Mouse (Mus musculus): ENCODE measurements around the gene Smyd1. TPM values are rescaled to one million over a fixed set of nuclear protein-coding genes. Genes with fewer than 3 reads are reported as not detected.

Gene Smyd1
- 1 to 10 TPM; 2.0 to 2.3 TPM for total RNA-seq (2021)

DNA sequence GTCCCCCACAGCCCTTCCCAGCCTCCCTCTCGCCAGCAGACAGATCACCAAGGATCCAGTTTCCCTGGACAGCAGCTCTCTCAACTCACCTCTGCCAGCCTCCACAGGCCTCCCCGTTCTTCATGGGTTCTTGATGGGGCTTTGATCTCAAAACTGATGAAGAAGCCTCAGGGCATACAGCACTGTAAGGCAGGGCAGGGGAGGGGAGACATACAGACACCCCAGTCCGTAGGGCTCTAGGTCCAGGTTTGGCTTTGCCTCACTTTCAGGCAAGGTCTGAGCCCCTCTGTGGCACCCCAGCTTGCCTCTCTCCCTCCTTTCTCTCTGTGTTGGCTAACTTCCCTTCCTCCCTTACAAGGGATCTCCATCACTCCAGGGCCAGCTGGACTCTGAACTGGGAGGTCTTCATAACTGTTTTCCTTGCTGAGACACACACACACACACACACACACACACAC lies at the start of gene Smyd1:
Gene Smyd1, minus strand, starts transcription at position 408 of the 458 bp plus-strand sequence.
- DNase-seq (ENCODE audit: extremely low spot score in 1 of 2, low spot score in 2 of 2) = no peak
- intact Hi-C loops (cut with DNase I) = no loop called here

DNA sequence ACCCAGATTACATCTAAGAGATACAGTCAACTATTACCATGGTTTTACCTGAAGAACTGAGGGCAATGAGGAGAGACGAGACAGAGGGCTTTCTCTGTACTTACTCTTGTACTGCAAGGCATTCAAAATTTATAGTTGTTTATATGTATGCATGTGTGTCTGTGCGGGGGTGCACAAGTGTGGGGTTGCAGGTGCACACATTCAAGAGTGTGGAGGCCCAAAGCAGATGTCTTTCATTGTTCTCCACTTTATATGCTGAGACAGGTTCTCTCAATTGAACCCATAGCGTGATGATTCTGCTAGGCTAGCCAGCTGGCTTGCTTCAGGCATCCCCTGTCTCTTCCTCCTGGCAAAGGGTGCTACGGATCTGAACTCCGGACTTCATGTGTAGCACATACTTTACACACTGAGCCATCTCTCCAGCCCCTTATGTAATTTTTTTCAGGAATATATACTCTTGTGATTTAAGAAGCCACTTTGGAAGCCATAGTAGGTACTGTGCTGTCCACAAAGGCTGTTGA lies 49.1 kb upstream of the Smyd1 start:
- no peak for DNase-seq (ENCODE audit: extremely low spot score in 1 of 2, low spot score in 2 of 2)
- intact Hi-C loops (cut with DNase I) = no loop called here

DNA sequence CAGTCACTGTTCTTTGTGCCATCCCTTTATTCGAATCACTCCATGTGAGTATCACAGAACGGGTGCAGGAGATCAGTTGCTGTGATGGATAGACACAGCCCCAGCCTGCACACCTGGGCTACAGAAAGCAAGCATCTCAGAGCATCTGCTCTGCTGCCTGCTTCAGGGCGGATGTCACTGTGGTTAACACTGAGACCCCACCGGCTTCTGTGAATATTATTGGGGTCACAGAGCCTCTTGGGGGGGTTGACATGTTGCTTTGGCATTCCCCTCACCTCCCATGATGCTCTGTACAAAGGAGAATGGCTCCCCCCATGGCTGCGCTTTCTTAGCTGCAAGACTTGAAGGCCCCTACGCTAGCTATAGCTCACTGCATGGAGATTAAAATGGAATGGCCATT lies 47.4 kb upstream of the Smyd1 start:
- no peak for DNase-seq (ENCODE audit: extremely low spot score in 1 of 2, low spot score in 2 of 2)
- intact Hi-C loops (cut with DNase I) = no loop called here

DNA sequence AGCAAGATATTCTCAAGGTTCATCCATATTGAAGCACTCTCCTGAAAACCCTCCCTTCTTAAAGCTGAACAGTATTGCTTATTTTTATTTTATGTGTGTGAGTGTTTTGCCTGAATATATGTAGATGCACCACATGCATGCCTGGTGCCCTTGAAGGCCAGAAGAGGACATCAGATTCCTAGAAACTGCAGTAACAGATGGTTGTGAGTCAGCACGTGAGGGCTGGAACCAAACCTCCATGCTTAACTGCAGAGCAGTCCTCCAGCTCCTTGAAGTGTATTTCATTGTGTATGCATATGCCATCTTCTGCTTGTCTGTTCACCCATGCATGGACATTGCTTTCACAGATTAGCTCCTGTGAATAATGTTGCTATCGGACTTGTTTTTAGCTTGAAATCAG lies 42.0 kb upstream of the Smyd1 start:
- intact Hi-C loops (cut with DNase I) = no loop called here
- no peak for DNase-seq (ENCODE audit: extremely low spot score in 1 of 2, low spot score in 2 of 2)

DNA sequence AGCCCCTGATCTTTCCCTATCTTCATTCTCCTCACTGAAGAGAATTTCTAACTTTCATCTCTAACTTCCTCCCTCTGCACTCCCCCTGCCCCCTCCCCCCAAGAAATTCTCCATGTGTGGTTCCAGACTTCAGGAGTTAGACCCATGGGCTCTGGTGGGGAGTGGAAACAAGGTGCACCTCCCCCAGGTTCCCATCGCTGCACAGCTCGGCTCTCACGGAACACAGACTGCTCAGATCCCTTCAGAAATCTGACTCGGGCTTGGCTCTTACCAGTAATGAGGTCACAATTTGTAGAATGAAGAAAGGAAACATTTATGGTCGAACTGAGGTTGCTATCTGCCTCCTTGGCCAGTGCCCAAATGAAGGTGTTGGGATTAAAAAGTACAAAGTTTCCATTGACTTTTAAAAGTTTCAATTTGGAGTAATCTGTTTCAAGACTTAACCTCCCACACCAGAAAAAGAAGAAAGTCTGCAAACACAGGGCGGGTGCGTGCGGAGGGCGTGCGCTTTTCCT lies 39.2 kb upstream of the Smyd1 start:
- DNase-seq (ENCODE audit: extremely low spot score in 1 of 2, low spot score in 2 of 2) = no peak
- intact Hi-C loops (cut with DNase I) = no loop called here

DNA sequence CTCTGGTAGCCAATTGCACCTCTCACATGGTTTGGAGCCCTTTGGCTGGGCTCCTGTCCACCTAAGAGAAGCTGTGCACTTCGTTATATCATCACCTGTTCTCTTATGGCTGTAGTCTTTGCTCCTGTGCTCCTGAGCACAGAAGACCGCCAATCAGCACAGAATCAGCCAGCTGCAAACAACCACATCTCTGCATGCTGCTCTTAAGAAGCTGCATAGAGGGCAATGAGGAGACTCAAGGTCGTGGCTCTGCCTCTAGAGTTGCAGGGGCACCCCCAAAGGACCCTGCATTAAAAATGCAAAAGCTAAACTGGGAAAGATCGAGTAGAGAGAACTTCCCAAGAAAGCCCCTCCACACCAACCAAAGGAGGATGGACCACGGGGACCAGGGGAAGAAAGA lies 38.7 kb upstream of the Smyd1 start:
- intact Hi-C loops (cut with DNase I) = no loop called here
- DNase-seq (ENCODE audit: extremely low spot score in 1 of 2, low spot score in 2 of 2) = no peak

DNA sequence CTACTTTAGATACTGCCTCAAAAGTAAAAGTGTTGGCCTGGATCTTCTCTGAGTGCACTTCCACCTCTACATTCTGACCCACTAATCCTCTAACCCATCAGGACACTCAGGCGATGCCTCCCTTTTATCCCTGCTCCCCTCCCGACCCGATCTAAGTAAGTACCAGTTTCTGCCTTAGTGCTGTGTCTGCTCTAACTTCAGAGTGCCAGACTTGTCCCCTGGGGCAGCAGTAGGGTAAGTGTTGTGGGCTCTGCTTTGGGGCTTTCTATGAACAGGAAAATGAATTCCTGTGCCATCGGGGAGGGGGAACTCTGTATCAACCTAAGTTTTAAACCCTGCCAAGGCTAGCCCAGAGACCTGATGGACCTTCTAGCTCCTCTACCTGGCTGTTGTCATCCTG lies 38.2 kb upstream of the Smyd1 start:
- DNase-seq (ENCODE audit: extremely low spot score in 1 of 2, low spot score in 2 of 2) = no peak
- intact Hi-C loops (cut with DNase I) = no loop called here

DNA sequence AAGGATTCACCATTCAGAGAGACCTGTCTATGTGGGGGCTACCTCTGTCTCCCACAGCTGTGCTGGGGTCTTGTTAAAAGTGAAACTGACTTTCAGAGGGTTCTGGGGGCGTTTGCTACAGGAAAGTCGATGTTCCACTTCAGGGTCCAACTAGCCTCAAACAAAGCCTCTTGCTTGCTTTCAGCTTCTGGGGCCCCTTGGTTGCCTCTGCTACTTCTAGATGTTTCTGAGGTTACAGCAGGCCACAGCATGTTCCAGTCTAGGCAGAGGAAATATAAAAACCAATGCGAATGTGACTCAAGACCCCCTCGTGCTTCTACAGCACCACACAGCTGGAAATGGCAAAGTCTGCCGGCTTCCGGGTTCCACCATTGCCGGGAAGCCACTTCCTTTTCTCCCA lies 35.5 kb upstream of the Smyd1 start:
- DNase-seq (ENCODE audit: extremely low spot score in 1 of 2, low spot score in 2 of 2) = no peak
- intact Hi-C loops (cut with DNase I) = no loop called here

DNA sequence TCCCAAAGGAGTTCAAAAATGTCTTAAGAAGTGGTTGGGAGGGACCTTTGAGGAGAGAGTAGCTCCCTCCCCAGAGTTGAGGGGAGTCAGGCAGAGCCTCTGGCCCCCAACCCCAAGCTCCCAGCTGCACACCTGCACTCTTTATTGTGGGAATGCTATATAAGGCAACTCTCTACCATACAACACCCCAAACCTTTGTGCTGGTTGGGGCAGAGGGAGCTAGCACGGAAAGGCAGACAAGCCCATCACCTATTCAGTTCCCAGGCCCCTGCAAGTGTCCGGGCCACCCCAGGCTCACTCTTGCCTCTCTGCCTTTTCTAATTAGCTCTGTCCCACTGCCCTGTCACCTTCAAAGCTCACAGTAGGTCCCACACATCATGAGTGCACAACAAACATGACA lies 31.7 kb upstream of the Smyd1 start:
- intact Hi-C loops (cut with DNase I) = no loop called here

DNA sequence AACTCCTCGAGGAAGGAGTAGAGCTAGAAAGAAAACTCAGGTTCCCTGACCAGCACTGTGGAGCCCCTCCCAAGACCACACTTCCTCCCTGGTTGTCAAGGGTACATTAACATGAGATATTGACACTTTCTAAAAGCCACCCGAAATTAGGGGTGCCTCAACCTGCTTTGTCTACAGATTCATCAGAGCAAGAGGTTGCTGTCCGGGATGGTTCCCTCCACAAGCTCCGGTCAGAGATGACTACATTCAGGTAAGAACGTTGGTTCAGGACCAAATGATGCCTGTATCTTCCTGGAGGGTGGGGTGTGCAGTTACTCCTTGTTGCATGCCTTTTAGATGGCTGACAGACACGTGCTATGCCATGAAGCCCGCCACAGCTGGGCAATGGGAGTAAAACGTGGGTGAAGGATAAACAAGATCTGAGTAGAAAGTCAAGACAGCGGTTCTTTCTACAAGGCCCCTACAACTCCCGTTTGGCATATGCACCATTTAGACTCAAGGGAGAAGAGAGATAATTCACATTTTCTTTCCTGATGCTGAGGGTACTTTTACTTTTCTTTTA lies 30.9 kb upstream of the Smyd1 start:
- intact Hi-C loops (cut with DNase I) = no loop called here
- DNase-seq (ENCODE audit: extremely low spot score in 1 of 2, low spot score in 2 of 2) = no peak

More for the DNA sequence above, 31.7 kb upstream of the Smyd1 start:
- no peak for DNase-seq (ENCODE audit: extremely low spot score in 1 of 2, low spot score in 2 of 2)

DNA sequence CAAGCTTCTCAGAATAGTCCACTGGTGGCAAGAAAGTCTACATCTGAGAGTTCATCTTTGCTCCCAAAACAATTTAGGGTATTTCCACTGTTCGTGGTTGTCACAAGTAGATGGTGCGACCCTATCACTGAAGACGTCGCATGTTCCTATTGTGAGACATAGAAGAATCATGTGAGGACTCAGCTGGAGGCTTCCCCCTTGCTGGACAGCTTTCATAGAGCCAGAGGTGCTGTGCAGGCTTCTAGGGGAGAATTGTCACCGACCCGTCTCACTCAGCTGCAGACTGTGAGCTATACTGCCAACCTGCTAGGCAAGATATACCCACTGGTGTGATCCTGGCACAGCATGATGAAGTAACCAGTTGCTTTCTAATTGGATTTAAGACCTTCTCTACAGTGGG lies 30.2 kb upstream of the Smyd1 start:
- intact Hi-C loops (cut with DNase I) = no loop called here
- no peak for DNase-seq (ENCODE audit: extremely low spot score in 1 of 2, low spot score in 2 of 2)

DNA sequence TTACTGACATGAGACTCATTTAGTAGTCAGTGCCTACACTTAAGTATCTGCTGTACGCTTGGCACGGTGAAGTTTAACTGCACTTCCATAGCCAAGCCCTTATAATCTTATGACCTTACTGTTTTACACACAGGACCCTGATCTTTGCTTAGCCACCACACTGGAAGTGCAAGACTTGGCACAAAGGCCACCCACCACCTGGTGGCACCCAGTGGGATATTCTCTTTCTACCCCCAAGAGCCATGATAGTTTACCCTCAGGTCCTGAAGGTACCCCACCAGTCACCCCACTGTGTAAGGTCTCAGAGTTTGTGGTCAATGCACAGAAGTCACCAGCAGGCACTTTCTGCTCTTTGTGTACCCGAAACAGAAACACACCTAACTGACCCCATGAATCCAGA lies 29.2 kb upstream of the Smyd1 start:
- DNase-seq (ENCODE audit: extremely low spot score in 1 of 2, low spot score in 2 of 2) = no peak
- intact Hi-C loops (cut with DNase I) = no loop called here

DNA sequence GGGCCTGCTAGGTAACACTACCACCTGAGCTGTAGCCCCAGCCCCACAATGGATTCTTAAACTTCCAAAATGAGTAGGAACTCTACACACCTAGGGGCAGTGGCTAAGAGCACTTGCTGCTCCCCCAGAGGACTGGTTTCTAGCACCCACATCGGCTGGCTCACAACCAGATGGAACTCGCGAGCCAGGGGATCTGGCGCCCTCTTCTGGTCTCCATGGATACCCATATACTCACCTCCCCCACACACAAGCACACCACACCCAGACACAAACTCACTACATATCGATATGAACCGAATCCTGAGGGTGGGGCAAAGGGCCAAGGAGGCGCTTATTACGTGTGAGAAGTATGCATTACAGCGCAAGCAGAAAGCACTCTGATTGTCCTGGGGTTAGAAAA lies 26.0 kb upstream of the Smyd1 start:
- intact Hi-C loops (cut with DNase I) = no loop called here
- DNase-seq (ENCODE audit: extremely low spot score in 1 of 2, low spot score in 2 of 2) = no peak

DNA sequence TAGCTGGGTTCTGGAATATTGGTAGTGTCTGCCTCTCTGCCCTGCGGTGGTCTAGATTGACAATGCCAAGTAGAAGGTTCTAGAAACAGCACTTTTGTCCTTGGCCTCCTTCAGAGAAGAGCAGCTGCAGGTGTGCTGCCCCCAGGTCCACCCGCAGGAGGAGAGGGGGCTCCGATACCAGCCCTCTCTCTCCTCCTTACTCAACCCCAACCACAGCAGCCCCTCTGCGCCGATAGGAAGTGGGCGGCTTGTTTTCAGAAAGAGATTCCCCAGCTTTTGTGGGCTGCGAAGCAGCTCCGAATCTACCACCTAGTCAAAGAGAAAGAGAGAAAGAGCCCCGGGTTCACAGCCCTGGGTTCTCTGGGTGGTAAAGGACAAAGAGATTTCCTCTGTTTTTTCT lies 19.1 kb upstream of the Smyd1 start:
- DNase-seq (ENCODE audit: extremely low spot score in 1 of 2, low spot score in 2 of 2) = no peak
- intact Hi-C loops (cut with DNase I) = no loop called here

DNA sequence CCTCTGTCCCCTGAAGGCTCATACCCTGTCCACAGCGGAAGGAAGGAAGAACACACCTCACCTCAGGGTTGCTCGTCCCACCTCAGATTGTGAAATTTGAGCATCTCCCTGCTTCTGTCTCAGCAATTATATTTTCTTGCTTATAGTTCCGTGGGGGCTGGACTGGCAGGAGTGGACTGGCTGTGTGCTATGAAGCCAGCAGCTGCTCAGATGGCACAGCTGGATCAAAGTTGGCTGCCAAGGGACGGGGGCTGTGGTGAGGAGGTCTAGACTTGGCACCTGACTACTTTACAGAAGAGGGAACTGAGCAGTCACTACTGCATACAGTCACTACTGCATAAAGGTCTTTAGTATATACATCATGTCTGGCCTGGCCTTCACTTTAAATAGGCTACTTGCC lies 17.3 kb upstream of the Smyd1 start:
- DNase-seq (ENCODE audit: extremely low spot score in 1 of 2, low spot score in 2 of 2) = no peak
- intact Hi-C loops (cut with DNase I) = no loop called here

DNA sequence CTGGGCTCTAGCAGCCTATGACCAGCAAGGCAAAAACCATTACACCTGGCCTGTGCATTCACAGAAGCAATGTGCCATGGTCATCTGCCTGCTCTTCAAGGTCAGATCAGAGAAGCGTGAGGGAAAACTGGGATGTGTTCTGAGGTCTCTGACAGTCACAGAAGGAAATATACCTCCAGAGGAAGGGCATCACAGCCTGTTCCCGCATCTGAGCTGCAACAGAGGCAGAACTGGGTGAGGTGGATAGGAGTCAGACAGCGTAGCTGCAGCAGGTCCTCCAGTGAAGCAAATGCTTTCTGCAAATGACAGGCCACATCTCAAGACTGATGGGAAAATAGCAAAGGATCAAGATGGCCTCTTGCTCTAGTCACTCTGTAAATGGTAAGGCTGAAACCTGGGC lies 16.9 kb upstream of the Smyd1 start:
- intact Hi-C loops (cut with DNase I) = no loop called here
- DNase-seq (ENCODE audit: extremely low spot score in 1 of 2, low spot score in 2 of 2) = no peak

DNA sequence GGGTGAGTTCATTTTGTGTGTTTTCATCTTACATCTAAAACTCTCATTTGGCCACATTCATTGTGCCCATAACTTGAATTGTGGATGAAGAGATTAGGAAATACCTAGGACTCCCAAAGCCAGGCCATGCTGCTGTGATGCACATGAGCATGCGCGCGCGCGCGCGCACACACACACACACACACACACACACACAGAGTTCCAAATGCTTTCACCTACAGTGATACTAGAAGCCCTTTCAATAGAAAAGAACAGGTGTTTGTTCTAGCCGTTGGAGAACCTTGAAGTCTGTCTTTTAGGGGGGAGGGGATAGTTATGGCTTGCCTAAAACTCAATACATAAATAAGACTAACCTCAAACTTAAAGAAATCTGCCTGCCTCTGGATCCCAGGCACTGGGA lies 15.6 kb upstream of the Smyd1 start:
- intact Hi-C loops (cut with DNase I) = no loop called here
- DNase-seq (ENCODE audit: extremely low spot score in 1 of 2, low spot score in 2 of 2) = no peak

DNA sequence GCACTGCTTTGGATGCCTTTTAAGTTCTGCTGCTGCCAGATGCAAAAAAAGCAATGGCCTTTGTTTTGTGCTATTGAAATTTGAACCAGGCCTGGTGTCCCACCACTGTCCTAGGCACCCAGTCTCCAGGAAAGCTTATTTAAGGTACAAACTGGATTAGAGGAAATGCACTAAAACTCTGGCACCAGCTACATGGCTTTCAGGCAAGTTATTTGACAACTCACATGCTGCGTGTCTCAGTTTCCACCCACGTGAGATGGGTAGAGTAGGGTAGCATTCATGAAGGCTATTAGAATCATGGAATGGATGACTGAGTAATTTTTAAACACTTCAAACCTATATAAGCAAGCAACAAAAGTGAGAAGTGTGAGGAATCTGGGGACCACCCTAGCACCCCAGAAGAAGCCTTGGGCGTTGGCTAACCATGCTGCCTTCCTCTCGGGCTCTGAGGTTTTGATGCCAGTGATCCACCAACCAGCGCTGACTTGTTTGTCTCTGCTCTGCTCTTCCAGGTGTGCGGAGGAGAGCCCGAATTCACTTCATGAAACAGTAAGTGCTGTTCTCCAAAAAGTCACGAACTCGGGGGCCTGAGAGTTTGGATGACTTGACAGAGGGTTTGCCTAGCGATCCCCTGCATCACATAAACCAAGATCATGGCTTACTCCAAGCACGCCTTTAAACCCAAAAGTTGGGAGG lies 11.7 kb upstream of the Smyd1 start:
- no peak for DNase-seq (ENCODE audit: extremely low spot score in 1 of 2, low spot score in 2 of 2)
- intact Hi-C loops (cut with DNase I) = no loop called here

DNA sequence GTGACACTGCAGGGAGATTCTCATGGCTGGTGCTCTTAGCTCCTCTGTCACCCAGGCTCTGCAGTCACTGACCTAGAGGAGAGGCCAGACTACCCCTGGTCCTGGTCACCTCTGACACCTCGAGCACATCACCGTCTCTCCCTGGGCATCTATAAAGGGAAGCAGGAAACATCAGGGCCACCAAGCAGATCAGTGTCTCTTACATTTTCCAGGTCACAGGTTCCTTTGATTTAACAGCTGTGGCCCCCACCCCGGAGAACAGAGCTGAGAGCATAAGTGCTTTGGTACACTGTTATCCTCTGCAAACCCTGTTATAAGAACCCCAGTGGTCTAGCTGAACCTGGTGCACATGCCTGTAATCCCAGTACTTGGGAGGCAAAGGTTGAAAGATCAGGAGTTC lies 11.0 kb upstream of the Smyd1 start:
- intact Hi-C loops (cut with DNase I) = no loop called here
- DNase-seq (ENCODE audit: extremely low spot score in 1 of 2, low spot score in 2 of 2) = no peak

DNA sequence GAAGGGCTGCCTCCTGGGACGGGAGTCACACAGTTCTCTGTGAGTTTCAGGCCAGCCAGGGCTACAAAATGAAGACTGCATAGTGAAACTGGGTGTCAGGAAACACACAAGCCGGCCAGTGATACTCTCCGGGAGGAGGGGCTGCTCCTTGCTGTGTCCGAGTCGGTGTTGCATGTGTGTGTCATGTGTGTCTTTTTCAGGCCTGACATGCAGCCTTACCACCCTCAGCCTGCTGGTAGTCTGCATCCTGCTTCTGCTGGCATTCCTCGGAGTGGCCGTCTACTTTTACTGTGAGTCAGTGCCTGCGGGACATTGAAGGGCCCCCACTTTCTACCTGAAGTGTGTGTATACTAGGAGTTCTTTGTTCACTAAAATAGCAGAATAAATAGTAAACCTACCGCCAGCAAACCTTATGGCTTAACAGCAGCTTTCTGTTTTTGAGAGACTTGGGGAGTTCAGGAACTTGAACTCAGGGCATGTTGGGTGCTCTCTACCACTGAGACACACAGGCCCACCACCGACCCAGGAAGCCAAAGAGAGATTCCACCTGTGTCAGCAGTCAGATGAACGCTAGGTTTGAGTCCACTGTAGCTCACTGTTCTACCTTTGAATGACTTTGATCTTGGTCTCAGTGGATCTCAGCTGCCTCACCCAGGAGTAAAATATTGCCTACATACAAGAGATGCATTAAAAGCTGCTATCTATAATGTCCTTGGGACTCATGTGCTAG lies 10.4 kb upstream of the Smyd1 start:
- DNase-seq (ENCODE audit: extremely low spot score in 1 of 2, low spot score in 2 of 2) = no peak
- intact Hi-C loops (cut with DNase I) = no loop called here
